Mouse (Mus musculus) midbrain, embryonic 14.5 days (tissue): ENCODE measurements around the gene Zmym4. TPM values are rescaled to one million over a fixed set of nuclear protein-coding genes. Genes with fewer than 3 reads are reported as not detected.
"Not testable (repeated sequence)": the region's sequence is repeated elsewhere in the genome, so short reads cannot be mapped to it uniquely, and the experiment has no call there.

Experiments
- ATAC-seq: fragments of 200-750 bp; cut with Nextera tagmentation; 2 replicates; pipeline ENCODE4 v1.8.0; 2017; ENCODE audit warnings: moderate number of reproducible peaks, moderate library complexity; ENCODE audit not compliant: low FRiP score, low TSS enrichment
- DNase-seq: peaks from one replicate; pipeline ENCODE4 v3.0.0-alpha.2; 2015
- H3K27ac ChIP-seq: fragments of 300-500 bp; sonication (generic); replicated peaks from 2 replicates; pipeline ENCODE4 v1.5.1; 2014; ENCODE audit warnings: mild to moderate bottlenecking, low read depth, low read length, moderate library complexity
- H3K27me3 ChIP-seq: fragments of 300-500 bp; sonication (generic); 2 replicates; pipeline ENCODE4 v1.6.1; 2014; ENCODE audit warnings: low read length, control low read depth, mixed read lengths; ENCODE audit not compliant: control insufficient read depth, insufficient read depth
- H3K36me3 ChIP-seq: fragments of 300-500 bp; sonication (generic); 2 replicates; pipeline ENCODE4 v1.6.1; 2014; ENCODE audit warnings: low read length, control low read depth; ENCODE audit not compliant: control insufficient read depth, insufficient read depth
- H3K4me1 ChIP-seq: fragments of 300-500 bp; sonication (generic); 2 replicates; pipeline ENCODE4 v1.6.1; 2014; ENCODE audit warnings: mild to moderate bottlenecking, antibody characterized with exemption, low read length, control low read depth; ENCODE audit not compliant: control insufficient read depth, insufficient read depth
- H3K4me2 ChIP-seq: fragments of 300-500 bp; sonication (generic); 2 replicates; pipeline ENCODE4 v1.6.1; 2014; ENCODE audit warnings: mild to moderate bottlenecking, low read length, moderate library complexity
- H3K4me3 ChIP-seq: fragments of 300-500 bp; sonication (generic); replicated peaks from 2 replicates; pipeline ENCODE4 v1.5.1; 2014; ENCODE audit warnings: low read depth, low read length
- H3K9ac ChIP-seq: fragments of 300-500 bp; sonication (generic); replicated peaks from 2 replicates; pipeline ENCODE4 v1.6.1; 2014; ENCODE audit warnings: mild to moderate bottlenecking, low read length, moderate library complexity
- H3K9me3 ChIP-seq: fragments of 300-500 bp; sonication (generic); 2 replicates; pipeline ENCODE4 v1.6.1; 2016; ENCODE audit warnings: low read length, control low read depth, mixed read lengths; ENCODE audit not compliant: control insufficient read depth
- WGBS: fragments of 180-500 bp; shearing (Covaris S2); extraction: QIAGEN DNeasy Blood & Tissue Kit; methylation state at CpG from one replicate; pipeline ENCODE4 v1.1.7; 2014; 5-methylcytosine and 5-hydroxymethylcytosine counted together
- polyA plus RNA-seq: library from polyadenylated mRNA; unstranded; fragments of >200 nt; fragmentation: Nextera tagmentation; extraction: Ambion mirVana; gene quantifications from 2 replicates; pipeline ENCODE4 v1.2.1, GENCODE M21; 2014

The Zmym4 gene
- polyA plus RNA-seq, 1 experiment from 2014 or later, result 37.7 TPM

GRCm38 (mm10) chr4:126958261-126958660 is 9.7 kb downstream of the Zmym4 start:
- WGBS, result 94% methylated on average over 2 of the region's 2 CpGs
- no peaks in the 10 kb centered on the region for H3K27me3 ChIP-seq
- H3K27ac ChIP-seq, result no peak overlapping the region
- H3K9ac ChIP-seq, result no peak overlapping the region
- no peak overlapping the region for H3K4me3 ChIP-seq
- H3K4me2 ChIP-seq, result no peak overlapping the region
- H3K9me3 ChIP-seq, result no peaks in the 10 kb centered on the region
- H3K4me1 ChIP-seq, result peaks cover 9% of the 10 kb centered on the region; the same call in 1 of the 2 replicates
- DNase-seq, result no peak
- no peaks in the 10 kb centered on the region for H3K36me3 ChIP-seq
- no peak for ATAC-seq

- Histone ChIP-seq H3K4me2 (no peak overlapping the region), H3K4me1 (peaks cover 9% of the 10 kb centered on the region; the same call in 1 of the 2 replicates), H3K9ac (no peak overlapping the region), H3K4me3 (no peak overlapping the region), H3K36me3 (no peaks in the 10 kb centered on the region), H3K27ac (no peak overlapping the region), H3K27me3 (no peaks in the 10 kb centered on the region), H3K9me3 (no peaks in the 10 kb centered on the region)
- no peak for ATAC-seq
- DNase-seq, result no peak
- WGBS, result 97% methylated on average over 3 of the region's 3 CpGs
Observed at GRCm38 (mm10) chr4:126957434-126957833, 10.5 kb downstream of the Zmym4 start.

- not testable (repeated sequence) for H3K27me3 ChIP-seq, H3K4me3 ChIP-seq, H3K4me2 ChIP-seq, H3K9ac ChIP-seq, DNase-seq, H3K4me1 ChIP-seq, ATAC-seq, H3K9me3 ChIP-seq, H3K27ac ChIP-seq
- WGBS, result 90% methylated on average over 4 of the region's 4 CpGs
- H3K36me3 ChIP-seq, result peaks cover 13% of the 10 kb centered on the region
Observed at GRCm38 (mm10) chr4:126950801-126951200, 17.1 kb downstream of the Zmym4 start.

GRCm38 (mm10) chr4:126943421-126943820 is 24.5 kb downstream of the Zmym4 start:
- H3K9me3 ChIP-seq, result no peaks in the 10 kb centered on the region
- H3K27me3 ChIP-seq, result no peaks in the 10 kb centered on the region
- DNase-seq, result no peak
- H3K4me3 ChIP-seq, result no peak overlapping the region
- H3K36me3 ChIP-seq, result peaks cover 15% of the 10 kb centered on the region
- WGBS, result 96% methylated on average over 3 of the region's 3 CpGs
- H3K9ac ChIP-seq, result no peak overlapping the region
- no peak overlapping the region for H3K27ac ChIP-seq
- no peak for ATAC-seq
- no peak overlapping the region for H3K4me2 ChIP-seq
- no peaks in the 10 kb centered on the region for H3K4me1 ChIP-seq

GRCm38 (mm10) chr4:126942846-126943245 is 25.1 kb downstream of the Zmym4 start:
- DNase-seq, result no peak
- no peak for ATAC-seq
- Histone ChIP-seq H3K27me3 (no peaks in the 10 kb centered on the region), H3K4me2 (no peak overlapping the region), H3K4me3 (no peak overlapping the region), H3K9me3 (no peaks in the 10 kb centered on the region), H3K27ac (no peak overlapping the region), H3K36me3 (peaks cover 19% of the 10 kb centered on the region), H3K9ac (no peak overlapping the region), H3K4me1 (no peaks in the 10 kb centered on the region)
- 96% methylated on average over 3 of the region's 3 CpGs for WGBS

- Histone ChIP-seq H3K27me3 (no peaks in the 10 kb centered on the region), H3K9me3 (no peaks in the 10 kb centered on the region), H3K4me1 (no peaks in the 10 kb centered on the region), H3K4me2 (no peak overlapping the region), H3K4me3 (no peak overlapping the region), H3K27ac (no peak overlapping the region), H3K9ac (no peak overlapping the region), H3K36me3 (peaks cover 15% of the 10 kb centered on the region)
- 98% methylated on average over 1 of the region's 1 CpGs for WGBS
- DNase-seq (no peak), ATAC-seq (no peak)
Observed at GRCm38 (mm10) chr4:126927701-126928100, 40.2 kb downstream of the Zmym4 start.

- ATAC-seq (no peak), DNase-seq (no peak)
- no peaks in the 10 kb centered on the region for H3K4me1 ChIP-seq
- H3K9ac ChIP-seq, result no peak overlapping the region
- H3K27me3 ChIP-seq, result no peaks in the 10 kb centered on the region
- H3K4me2 ChIP-seq, result no peak overlapping the region
- H3K4me3 ChIP-seq, result no peak overlapping the region
- H3K27ac ChIP-seq, result no peak overlapping the region
- peaks cover 74% of the 10 kb centered on the region for H3K36me3 ChIP-seq
- no peaks in the 10 kb centered on the region for H3K9me3 ChIP-seq
- WGBS, result 95% methylated on average over 8 of the region's 8 CpGs
Observed at GRCm38 (mm10) chr4:126889879-126890278, 78.1 kb downstream of the Zmym4 start.

- peaks cover 56% of the 10 kb centered on the region for H3K36me3 ChIP-seq
Observed at GRCm38 (mm10) chr4:126885953-126886352, 82.0 kb downstream of the Zmym4 start.

GRCm38 (mm10) chr4:126883602-126884001 is 84.3 kb downstream of the Zmym4 start:
- no peaks in the 10 kb centered on the region for H3K4me1 ChIP-seq
- H3K4me3 ChIP-seq, result no peak overlapping the region
- no peak for DNase-seq
- no peak overlapping the region for H3K9ac ChIP-seq
- no peaks in the 10 kb centered on the region for H3K27me3 ChIP-seq
- no peak overlapping the region for H3K27ac ChIP-seq
- 96% methylated on average over 5 of the region's 5 CpGs for WGBS
- H3K4me2 ChIP-seq, result no peak overlapping the region
- H3K36me3 ChIP-seq, result peaks cover 55% of the 10 kb centered on the region
- ATAC-seq, result no peak
- H3K9me3 ChIP-seq, result no peaks in the 10 kb centered on the region

More at GRCm38 (mm10) chr4:126885953-126886352, 82.0 kb downstream of the Zmym4 start:
- ATAC-seq (no peak), DNase-seq (peak; percentile 56)
- Histone ChIP-seq H3K9me3 (no peaks in the 10 kb centered on the region), H3K4me3 (no peak overlapping the region), H3K27ac (no peak overlapping the region), H3K4me2 (no peak overlapping the region), H3K9ac (no peak overlapping the region), H3K4me1 (no peaks in the 10 kb centered on the region), H3K27me3 (no peaks in the 10 kb centered on the region)
- WGBS, result 56% methylated on average over 1 of the region's 1 CpGs
